Mouse (Mus musculus): Measurements from ENCODE around the gene Gbf1. TPM values are rescaled to one million over a fixed set of nuclear protein-coding genes. Genes with fewer than 3 reads are reported as not detected.

The Gbf1 gene
- polyA plus RNA-seq, 1 experiment, result 40.8 TPM

DNA sequence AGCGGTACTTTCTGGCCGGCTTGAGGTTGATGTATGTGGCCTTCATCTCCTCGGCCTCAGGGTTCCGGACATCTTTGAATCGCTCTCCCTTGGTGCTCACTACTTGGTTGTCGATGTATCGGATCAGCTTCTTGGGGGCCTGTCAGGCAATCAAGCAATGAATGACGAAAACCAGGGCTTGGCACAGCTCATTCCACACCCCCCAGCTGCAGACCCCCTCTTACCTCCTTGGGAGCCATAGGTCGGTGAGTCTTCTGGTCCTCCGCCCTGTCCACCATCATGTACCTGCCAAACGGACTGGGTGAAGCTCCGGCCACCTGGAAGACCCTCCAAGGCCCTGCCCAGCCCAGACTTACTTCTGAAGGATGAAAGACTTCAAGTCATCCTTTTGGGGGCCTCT, 178.4 kb downstream of the Gbf1 start:
- Histone ChIP-seq H3K79me3 (ENCODE audit: low read depth) (no peaks in the 10 kb centered on the region), H3K36me3 (ENCODE audit: control insufficient read depth, insufficient read depth) (no peaks in the 10 kb centered on the region), H3ac (ENCODE audit: control insufficient read depth, insufficient read length, low read depth) (no peak overlapping the region), H3K27me3 (ENCODE audit: control insufficient read depth, insufficient read depth, insufficient read length) (peaks cover 7% of the 10 kb centered on the region), H3K79me2 (ENCODE audit: control insufficient read depth, insufficient read depth) (no peaks in the 10 kb centered on the region), H3K4me3 (ENCODE audit: insufficient read depth, poor library complexity, severe bottlenecking) (no peak overlapping the region)
- TF ChIP-seq MAX (IDR thresholded peaks at IDR 0.05) (no peak), CTCF (IDR thresholded peaks at IDR 0.05; ENCODE audit: control insufficient read depth, insufficient read depth, insufficient read length) (no peak), MYOD1 (IDR thresholded peaks at IDR 0.05; ENCODE audit: control insufficient read depth, insufficient read length, low read depth) (no peak), FOSL1 (IDR thresholded peaks at IDR 0.05; ENCODE audit: insufficient read depth, low read length, poor library complexity, severe bottlenecking) (no peak), CEBPB (IDR thresholded peaks at IDR 0.05; ENCODE audit: low read depth) (no peak), USF1 (IDR thresholded peaks at IDR 0.05; ENCODE audit: low read depth) (no peak), MYOG (IDR thresholded peaks at IDR 0.05; ENCODE audit: control insufficient read depth, extremely low read depth, insufficient read length) (no peak)

DNA sequence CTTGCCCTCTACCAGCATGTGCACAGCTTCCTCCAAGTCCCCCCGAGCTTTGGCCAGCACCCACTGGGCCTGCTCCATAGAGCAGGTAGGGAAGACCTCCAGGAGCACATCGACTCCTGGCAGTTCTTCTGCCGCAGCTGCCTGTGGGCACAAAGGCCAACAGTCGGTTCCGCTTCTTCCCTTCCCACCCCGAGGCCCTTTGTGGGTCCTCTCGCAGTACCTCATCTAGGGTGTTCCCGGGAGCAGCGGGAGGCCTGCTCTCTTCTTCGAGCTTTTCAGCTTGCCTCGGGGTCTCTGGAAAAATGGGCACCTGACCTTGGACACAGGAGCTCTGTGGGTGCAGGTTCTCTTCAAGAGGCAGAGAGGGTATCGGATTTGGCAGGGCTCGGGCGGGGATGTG, 179.0 kb downstream of the Gbf1 start:
- Histone ChIP-seq H3K79me2 (ENCODE audit: control insufficient read depth, insufficient read depth) (no peaks in the 10 kb centered on the region), H3ac (ENCODE audit: control insufficient read depth, insufficient read length, low read depth) (no peak overlapping the region), H3K79me3 (ENCODE audit: low read depth) (no peaks in the 10 kb centered on the region), H3K27me3 (ENCODE audit: control insufficient read depth, insufficient read depth, insufficient read length) (peaks cover 2% of the 10 kb centered on the region), H3K36me3 (ENCODE audit: control insufficient read depth, insufficient read depth) (no peaks in the 10 kb centered on the region), H3K4me3 (ENCODE audit: insufficient read depth, poor library complexity, severe bottlenecking) (no peak overlapping the region)
- TF ChIP-seq FOSL1 (IDR thresholded peaks at IDR 0.05; ENCODE audit: insufficient read depth, low read length, poor library complexity, severe bottlenecking), result no peak
- TF ChIP-seq MYOD1 (IDR thresholded peaks at IDR 0.05; ENCODE audit: control insufficient read depth, insufficient read length, low read depth), result no peak
- no peak for TF ChIP-seq USF1 (IDR thresholded peaks at IDR 0.05; ENCODE audit: low read depth)
- no peak for TF ChIP-seq MAX (IDR thresholded peaks at IDR 0.05)
- TF ChIP-seq CEBPB (IDR thresholded peaks at IDR 0.05; ENCODE audit: low read depth), result no peak
- no peak for TF ChIP-seq MYOG (IDR thresholded peaks at IDR 0.05; ENCODE audit: control insufficient read depth, extremely low read depth, insufficient read length)

DNA sequence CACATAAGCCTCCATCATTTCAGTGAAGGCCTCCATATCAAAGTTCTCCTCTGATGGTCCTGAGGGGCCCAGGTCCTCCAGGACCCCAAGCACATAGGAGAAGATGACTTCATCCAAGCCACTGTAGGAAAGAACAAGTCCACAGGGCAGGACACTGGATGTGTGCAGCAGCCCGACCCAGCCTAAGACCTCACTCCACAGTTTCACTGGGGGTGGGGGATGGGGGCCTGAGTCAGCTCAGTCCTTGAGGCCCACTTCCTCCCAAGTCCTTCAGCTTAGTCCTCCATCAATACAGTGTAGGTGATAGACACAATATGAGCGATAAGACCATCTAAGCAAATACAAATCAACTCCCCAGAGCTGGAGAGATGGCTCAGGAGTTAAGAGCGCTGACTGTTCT, 179.6 kb downstream of the Gbf1 start:
- TF ChIP-seq CTCF (IDR thresholded peaks at IDR 0.05; ENCODE audit: control insufficient read depth, insufficient read depth, insufficient read length), result no peak
- no peak for TF ChIP-seq MYOD1 (IDR thresholded peaks at IDR 0.05; ENCODE audit: control insufficient read depth, insufficient read length, low read depth)
- no peak for TF ChIP-seq MAX (IDR thresholded peaks at IDR 0.05)
- TF ChIP-seq FOSL1 (IDR thresholded peaks at IDR 0.05; ENCODE audit: insufficient read depth, low read length, poor library complexity, severe bottlenecking), result no peak
- Histone ChIP-seq H3K27me3 (ENCODE audit: control insufficient read depth, insufficient read depth, insufficient read length) (no peaks in the 10 kb centered on the region), H3K36me3 (ENCODE audit: control insufficient read depth, insufficient read depth) (peaks cover 3% of the 10 kb centered on the region), H3K4me3 (ENCODE audit: insufficient read depth, poor library complexity, severe bottlenecking) (no peak overlapping the region), H3K79me3 (ENCODE audit: low read depth) (no peaks in the 10 kb centered on the region), H3ac (ENCODE audit: control insufficient read depth, insufficient read length, low read depth) (no peak overlapping the region), H3K79me2 (ENCODE audit: control insufficient read depth, insufficient read depth) (no peaks in the 10 kb centered on the region)

DNA sequence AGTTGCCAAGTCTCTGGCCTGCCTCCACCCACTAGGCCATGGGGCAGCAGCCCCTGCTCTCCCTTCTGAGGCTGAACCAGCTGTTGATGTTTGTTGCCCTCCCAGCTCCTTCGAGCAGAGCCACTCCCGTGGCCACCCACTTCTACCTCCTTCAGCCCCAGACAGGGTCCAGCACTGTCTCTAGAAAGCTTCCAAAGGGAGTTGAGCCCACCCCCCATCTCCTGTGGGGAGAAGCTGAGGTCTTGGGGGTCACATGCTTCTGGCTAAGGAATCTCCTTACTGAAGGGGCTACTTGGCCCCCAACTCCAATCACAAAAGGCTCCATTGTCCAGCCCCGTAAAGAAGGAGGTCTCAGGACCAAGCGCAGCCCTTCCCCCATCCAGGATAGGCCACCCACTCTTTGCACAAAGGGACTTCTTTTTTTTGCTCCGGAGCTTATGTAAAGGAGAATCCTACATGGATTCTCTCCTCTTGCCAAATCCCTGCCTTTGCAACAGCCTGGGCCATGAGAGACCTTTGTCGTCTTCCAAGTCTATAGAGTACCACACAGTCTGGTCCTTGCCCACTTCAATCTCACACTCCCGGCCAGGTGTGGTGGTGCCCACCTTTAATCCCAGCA, 180.5 kb downstream of the Gbf1 start:
- Histone ChIP-seq H3K79me2 (ENCODE audit: control insufficient read depth, insufficient read depth) (peaks cover 8% of the 10 kb centered on the region), H3K79me3 (ENCODE audit: low read depth) (no peaks in the 10 kb centered on the region), H3ac (ENCODE audit: control insufficient read depth, insufficient read length, low read depth) (no peak overlapping the region), H3K36me3 (ENCODE audit: control insufficient read depth, insufficient read depth) (peaks cover 3% of the 10 kb centered on the region), H3K4me3 (ENCODE audit: insufficient read depth, poor library complexity, severe bottlenecking) (no peak overlapping the region), H3K27me3 (ENCODE audit: control insufficient read depth, insufficient read depth, insufficient read length) (no peaks in the 10 kb centered on the region)
- no peak for TF ChIP-seq MYOG (IDR thresholded peaks at IDR 0.05; ENCODE audit: control insufficient read depth, extremely low read depth, insufficient read length)
- no peak for TF ChIP-seq MYOD1 (IDR thresholded peaks at IDR 0.05; ENCODE audit: control insufficient read depth, insufficient read length, low read depth)
- TF ChIP-seq CEBPB (IDR thresholded peaks at IDR 0.05; ENCODE audit: low read depth), result no peak
- no peak for TF ChIP-seq CTCF (IDR thresholded peaks at IDR 0.05; ENCODE audit: control insufficient read depth, insufficient read depth, insufficient read length)
- TF ChIP-seq MAX (IDR thresholded peaks at IDR 0.05), result no peak
- TF ChIP-seq FOSL1 (IDR thresholded peaks at IDR 0.05; ENCODE audit: insufficient read depth, low read length, poor library complexity, severe bottlenecking), result no peak
- no peak for TF ChIP-seq USF1 (IDR thresholded peaks at IDR 0.05; ENCODE audit: low read depth)

DNA sequence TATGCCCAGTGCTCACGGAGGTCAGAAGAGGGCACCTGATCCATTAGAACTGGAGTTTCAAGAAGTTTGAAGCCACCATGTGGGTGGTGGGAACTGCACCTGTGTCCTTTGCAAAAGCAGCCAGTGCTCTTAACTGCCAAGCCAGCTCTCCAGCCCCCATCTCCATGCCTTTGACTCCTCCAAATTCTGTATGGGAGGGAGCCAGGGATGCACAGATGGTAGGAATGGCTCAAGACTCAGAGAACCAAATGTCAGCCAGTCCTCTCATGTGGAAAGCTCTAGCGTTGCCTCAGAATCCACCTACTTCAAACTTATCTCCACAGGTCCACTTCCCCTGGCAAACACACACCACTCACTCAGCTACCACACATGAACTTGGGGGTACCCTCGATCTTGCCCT, 181.6 kb downstream of the Gbf1 start:
- H3K36me3 ChIP-seq (ENCODE audit: control insufficient read depth, insufficient read depth), result peaks cover 3% of the 10 kb centered on the region
- peaks cover 13% of the 10 kb centered on the region for H3K79me2 ChIP-seq (ENCODE audit: control insufficient read depth, insufficient read depth)
- H3ac ChIP-seq (ENCODE audit: control insufficient read depth, insufficient read length, low read depth), result no peak overlapping the region
- H3K27me3 ChIP-seq (ENCODE audit: control insufficient read depth, insufficient read depth, insufficient read length), result no peaks in the 10 kb centered on the region
- TF ChIP-seq MAX (IDR thresholded peaks at IDR 0.05) (no peak), MYOD1 (IDR thresholded peaks at IDR 0.05; ENCODE audit: control insufficient read depth, insufficient read length, low read depth) (no peak), CTCF (IDR thresholded peaks at IDR 0.05; ENCODE audit: control insufficient read depth, insufficient read depth, insufficient read length) (no peak), USF1 (IDR thresholded peaks at IDR 0.05; ENCODE audit: low read depth) (no peak), MYOG (IDR thresholded peaks at IDR 0.05; ENCODE audit: control insufficient read depth, extremely low read depth, insufficient read length) (no peak), CEBPB (IDR thresholded peaks at IDR 0.05; ENCODE audit: low read depth) (no peak), FOSL1 (IDR thresholded peaks at IDR 0.05; ENCODE audit: insufficient read depth, low read length, poor library complexity, severe bottlenecking) (no peak)
- no peaks in the 10 kb centered on the region for H3K79me3 ChIP-seq (ENCODE audit: low read depth)
- H3K4me3 ChIP-seq (ENCODE audit: insufficient read depth, poor library complexity, severe bottlenecking), result no peak overlapping the region

Other genes starting within 250 kb of the Gbf1 start
- gene Armh3, start 154.0 kb upstream of the Gbf1 start, polyA plus RNA-seq (2012; fragmentation: generic; extraction: Trizol), result 6.4 TPM
- gene Hps6, start 149.0 kb upstream of the Gbf1 start, polyA plus RNA-seq (2012; fragmentation: generic; extraction: Trizol), result 14.6 TPM
- gene Pprc1, start 107.6 kb upstream of the Gbf1 start, polyA plus RNA-seq (2012; fragmentation: generic; extraction: Trizol), result 30.6 TPM
- 80.5 TPM for gene Ldb1, start 107.3 kb upstream of the Gbf1 start, polyA plus RNA-seq (2012; fragmentation: generic; extraction: Trizol)
- gene Nolc1, start 76.6 kb upstream of the Gbf1 start, polyA plus RNA-seq (2012; fragmentation: generic; extraction: Trizol), result 74.3 TPM
- 0.37 TPM for gene Elovl3, start 20.6 kb upstream of the Gbf1 start, polyA plus RNA-seq (2012; fragmentation: generic; extraction: Trizol)
- gene Pitx3, start 4.2 kb upstream of the Gbf1 start, polyA plus RNA-seq (2012; fragmentation: generic; extraction: Trizol), result 8.3 TPM
- gene Nfkb2, start 151.8 kb downstream of the Gbf1 start, polyA plus RNA-seq (2012; fragmentation: generic; extraction: Trizol), result 47.8 TPM
- gene Psd, start 174.6 kb downstream of the Gbf1 start, polyA plus RNA-seq (2012; fragmentation: generic; extraction: Trizol), result 11.8 TPM
- 13.1 TPM for gene Fbxl15, start 175.7 kb downstream of the Gbf1 start, polyA plus RNA-seq (2012; fragmentation: generic; extraction: Trizol)
- 161 TPM for gene Cuedc2, start 186.2 kb downstream of the Gbf1 start, polyA plus RNA-seq (2012; fragmentation: generic; extraction: Trizol)
- gene Mfsd13a, start 188.6 kb downstream of the Gbf1 start, polyA plus RNA-seq (2012; fragmentation: generic; extraction: Trizol), result 1.3 TPM
- gene 2310034G01Rik, start 197.8 kb downstream of the Gbf1 start, polyA plus RNA-seq (2012; fragmentation: generic; extraction: Trizol), result 0.92 TPM
- 149 TPM for gene Actr1a, start 243.2 kb downstream of the Gbf1 start, polyA plus RNA-seq (2012; fragmentation: generic; extraction: Trizol)
- gene Sufu, start 244.4 kb downstream of the Gbf1 start, polyA plus RNA-seq (2012; fragmentation: generic; extraction: Trizol), result 17.8 TPM